Mouse (Mus musculus) CD4-positive helper T cell, adult 2 months (primary cell): ENCODE measurements around the gene Tead1.

Source experiments
- DNase-seq: peaks from one replicate; pipeline ENCODE4 v3.0.0-alpha.2; 2012; ENCODE audit warnings: low read depth, missing footprints, low spot score

Tead1 gene

DNA sequence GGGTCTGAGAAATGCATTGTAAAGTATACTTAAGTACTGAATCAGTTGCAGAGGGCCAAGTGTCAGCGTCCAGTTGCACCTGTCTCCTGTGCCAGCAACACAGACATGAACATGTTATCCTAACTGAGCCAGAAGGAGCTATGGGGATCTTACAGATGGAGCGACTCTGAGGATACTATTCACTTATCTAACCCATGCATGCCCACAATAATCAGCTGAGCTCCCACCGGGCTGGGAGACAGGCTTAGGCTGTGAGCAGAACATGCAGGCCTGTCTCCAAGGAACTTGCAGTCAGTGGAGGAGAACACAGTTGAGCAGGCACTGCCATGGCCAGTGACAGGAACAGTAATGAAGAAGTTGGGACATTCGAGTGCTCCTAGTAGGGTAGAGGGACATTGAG, 42.7 kb downstream of the Tead1 start:
- no peak for DNase-seq

DNA sequence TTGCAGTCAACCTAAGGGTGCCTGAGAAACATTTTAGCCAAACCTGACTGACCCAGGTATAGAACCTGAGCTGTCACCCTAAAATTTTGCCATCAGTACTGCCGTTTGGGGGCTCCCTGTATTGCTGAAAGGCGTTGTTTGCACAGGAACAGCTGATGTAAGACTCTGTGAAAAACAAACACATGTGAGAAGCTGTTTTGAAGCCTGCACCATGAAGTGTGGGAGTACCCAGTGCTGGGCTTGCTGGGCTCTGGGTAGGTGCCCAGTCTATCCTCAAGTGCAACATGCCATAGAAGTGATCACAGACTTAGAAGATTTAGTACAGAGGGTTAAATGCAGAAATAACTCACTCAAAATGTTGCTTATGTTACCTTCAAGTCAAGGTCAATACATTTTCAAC, 49.3 kb downstream of the Tead1 start:
- no peak for DNase-seq

GRCm38 (mm10) chr7:112730209-112730608, 51.1 kb downstream of the Tead1 start:
- no peak for DNase-seq

GRCm38 (mm10) chr7:112731584-112731983, 52.5 kb downstream of the Tead1 start:
- no peak for DNase-seq

DNA sequence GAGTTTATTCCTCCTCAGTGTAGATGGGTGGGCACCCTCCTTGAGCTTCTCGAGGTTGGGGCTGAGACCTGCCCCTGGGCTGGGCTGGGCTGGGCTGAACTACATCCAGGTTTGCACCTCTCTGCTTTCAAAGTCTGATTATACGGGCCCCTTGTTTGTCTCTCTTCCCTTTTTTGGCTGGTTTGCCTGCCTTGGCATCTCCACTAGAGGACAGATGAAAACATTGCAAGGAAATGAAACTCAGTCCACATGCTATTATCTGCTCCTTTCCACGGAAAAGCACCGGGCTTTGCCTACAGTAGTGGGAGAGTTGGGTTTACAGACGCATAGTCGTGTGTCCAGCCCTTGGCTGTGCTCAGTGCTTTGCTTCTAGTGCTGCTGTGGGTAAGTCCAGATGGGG, 60.1 kb downstream of the Tead1 start:
- DNase-seq = no peak

- no peak for DNase-seq
Observed at GRCm38 (mm10) chr7:112741790-112742189, 62.7 kb downstream of the Tead1 start.

DNA sequence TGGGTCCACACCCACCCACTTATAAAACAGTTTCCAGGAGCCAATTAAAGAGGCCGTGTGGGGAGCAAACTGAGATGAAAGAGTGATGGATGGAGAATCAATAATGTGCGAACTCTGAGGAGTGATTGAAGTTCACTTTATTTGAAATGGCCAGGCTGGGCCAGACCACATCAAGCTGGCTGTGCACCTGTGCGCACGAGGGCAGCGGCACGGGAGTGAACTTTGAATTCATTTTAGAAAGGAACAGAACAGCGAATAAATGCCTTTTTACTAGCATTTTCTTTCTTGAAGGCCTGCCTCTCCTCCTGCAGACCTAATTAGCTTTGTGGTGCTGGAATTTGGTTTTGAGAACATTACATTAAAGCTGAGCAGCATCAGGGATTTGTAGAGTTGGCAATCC, 63.9 kb downstream of the Tead1 start:
- DNase-seq = no peak

- no peak for DNase-seq
Observed at GRCm38 (mm10) chr7:112743621-112744395, 64.7 kb downstream of the Tead1 start.

DNA sequence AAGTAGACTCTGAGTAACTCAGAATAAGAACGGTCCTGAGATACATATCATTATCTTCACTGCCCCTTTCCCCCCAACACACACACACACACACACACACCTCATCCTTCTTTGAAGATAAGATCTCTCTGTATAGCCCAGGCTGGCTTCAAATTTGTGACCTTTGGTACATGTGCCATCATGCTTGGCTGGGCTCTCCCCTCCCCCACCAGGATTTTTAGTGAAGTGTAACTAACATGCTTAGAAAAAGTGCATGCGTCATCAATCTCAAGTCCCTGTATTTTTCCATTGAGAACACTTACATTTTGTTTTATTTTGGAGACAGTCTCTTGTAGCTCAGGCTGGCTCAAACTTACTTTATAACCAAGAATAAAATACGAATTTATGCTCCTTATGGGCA, 68.1 kb downstream of the Tead1 start:
- DNase-seq = no peak

- DNase-seq = no peak
Observed at GRCm38 (mm10) chr7:112747836-112748235, 68.7 kb downstream of the Tead1 start.

DNA sequence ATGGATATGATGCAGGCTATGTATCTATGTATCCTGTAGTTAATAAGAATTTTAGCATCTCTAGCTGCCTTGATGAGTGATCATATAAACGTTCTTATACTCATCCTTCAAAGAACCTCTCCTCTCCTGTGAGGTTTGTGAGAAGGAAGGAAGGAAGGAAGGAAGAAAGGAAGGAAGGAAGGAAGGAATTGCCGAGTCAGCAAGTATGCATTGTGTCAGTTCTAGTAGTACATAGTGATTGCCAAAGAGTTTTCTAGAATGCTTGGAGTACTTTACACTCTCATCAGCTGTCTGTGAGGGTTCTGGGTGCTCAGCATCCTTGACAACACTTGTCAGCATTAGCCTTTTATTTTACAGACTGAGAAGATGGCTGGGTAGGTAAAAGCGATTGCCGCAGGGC, 69.2 kb downstream of the Tead1 start:
- no peak for DNase-seq

GRCm38 (mm10) chr7:112750101-112750500, 71.0 kb downstream of the Tead1 start:
- no peak for DNase-seq

DNA sequence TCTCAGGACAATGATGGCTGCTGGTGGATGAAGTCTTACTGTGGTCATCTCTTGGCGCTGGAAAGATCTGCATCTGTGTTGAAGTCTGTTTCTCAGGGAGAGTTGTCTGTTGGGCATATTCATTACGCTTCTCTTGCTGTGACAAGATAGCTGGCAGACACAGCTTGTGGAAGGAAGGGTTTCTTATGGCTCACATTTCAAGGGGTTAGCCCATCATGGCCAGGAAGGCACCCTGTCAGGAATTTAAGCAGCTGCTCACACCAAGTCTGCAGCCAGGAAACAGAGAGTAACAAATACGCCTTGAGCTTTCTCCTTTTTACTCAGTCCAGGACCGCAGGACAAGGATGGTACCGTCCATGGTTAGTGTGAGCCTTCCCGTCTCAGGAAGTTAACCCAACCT, 73.2 kb downstream of the Tead1 start:
- no peak for DNase-seq

GRCm38 (mm10) chr7:112753314-112753713, 74.2 kb downstream of the Tead1 start:
- DNase-seq = no peak

GRCm38 (mm10) chr7:112759359-112759975, 80.3 kb downstream of the Tead1 start:
- no peak for DNase-seq

- no peak for DNase-seq
Observed at GRCm38 (mm10) chr7:112760293-112760692, 81.2 kb downstream of the Tead1 start.

DNA sequence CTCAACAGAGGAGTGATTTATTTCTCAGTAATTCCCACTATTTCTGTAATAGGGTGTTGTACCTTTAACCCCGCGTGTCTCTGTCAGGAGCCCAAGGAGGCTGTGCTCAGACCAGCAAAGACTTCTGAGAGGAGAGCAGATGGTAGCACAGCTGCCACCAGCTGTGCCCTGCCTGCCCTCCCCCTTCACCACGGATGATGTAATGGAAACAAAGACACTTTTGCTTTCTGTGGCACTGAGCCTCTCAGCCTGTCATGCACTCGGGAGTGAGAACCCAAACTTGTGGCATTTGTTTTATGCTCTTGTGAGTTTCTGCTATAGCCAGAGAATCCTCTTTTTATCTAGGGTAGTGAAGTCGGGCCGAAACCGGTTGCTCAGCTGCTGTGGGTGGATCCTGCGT, 81.7 kb downstream of the Tead1 start:
- DNase-seq = peak; percentile 5

DNA sequence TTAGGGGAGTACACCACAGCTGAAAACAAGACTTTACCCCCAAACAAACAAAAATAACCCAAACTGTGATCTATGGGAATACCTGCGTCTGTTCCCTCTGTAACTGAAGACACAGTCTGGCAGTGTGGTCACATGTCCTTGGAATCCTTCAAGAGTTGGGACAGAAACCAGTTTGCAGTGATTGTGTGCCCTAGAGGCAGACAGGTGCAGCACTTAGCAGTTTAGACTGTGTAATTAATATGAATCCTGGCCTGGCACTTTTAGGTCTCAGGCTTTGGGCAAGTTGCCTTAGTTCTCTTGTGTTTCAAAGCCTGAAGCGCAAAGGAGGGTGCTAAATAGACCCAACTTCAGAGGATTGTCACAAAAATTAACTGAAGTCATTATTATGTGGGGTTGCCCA, 83.8 kb downstream of the Tead1 start:
- no peak for DNase-seq

GRCm38 (mm10) chr7:112763513-112763912, 84.4 kb downstream of the Tead1 start:
- no peak for DNase-seq

GRCm38 (mm10) chr7:112764921-112765320, 85.8 kb downstream of the Tead1 start:
- no peak for DNase-seq

- DNase-seq = no peak
Observed at GRCm38 (mm10) chr7:112769866-112770265, 90.7 kb downstream of the Tead1 start.

- no peak for DNase-seq
Observed at GRCm38 (mm10) chr7:112771461-112771860, 92.3 kb downstream of the Tead1 start.

- DNase-seq = no peak
Observed at GRCm38 (mm10) chr7:112772777-112773176, 93.7 kb downstream of the Tead1 start.
